Mouse (Mus musculus) bone marrow, adult 2 months (tissue): ENCODE measurements around the gene Plxnd1.

Experiments used
- CTCF ChIP-seq: fragments of 200-500 bp; IDR thresholded peaks from 2 replicates; pipeline ENCODE4 v1.5.1; 2011; ENCODE audit warnings: low read length, control low read depth; ENCODE audit not compliant: control insufficient read depth, insufficient read depth
- POLR2A ChIP-seq: fragments of 200-500 bp; IDR thresholded peaks from 2 replicates; pipeline ENCODE4 v1.6.1; 2011; ENCODE audit warnings: low read depth, mild to moderate bottlenecking, control low read depth, low read length, borderline replicate concordance; ENCODE audit not compliant: control insufficient read depth

GRCm38 (mm10) chr6:115938798-115939197 lies 56.0 kb downstream of the Plxnd1 start:
- TF ChIP-seq POLR2A (no peak), CTCF (no peak)
